Mouse (Mus musculus): ENCODE measurements around the gene Satb2. TPM values are rescaled to one million over a fixed set of nuclear protein-coding genes. Genes with fewer than 3 reads are reported as not detected.

Gene Satb2
- total and polyA plus RNA-seq, 3 experiments = 2.0 to 3.9 (median 2.1) TPM

DNA sequence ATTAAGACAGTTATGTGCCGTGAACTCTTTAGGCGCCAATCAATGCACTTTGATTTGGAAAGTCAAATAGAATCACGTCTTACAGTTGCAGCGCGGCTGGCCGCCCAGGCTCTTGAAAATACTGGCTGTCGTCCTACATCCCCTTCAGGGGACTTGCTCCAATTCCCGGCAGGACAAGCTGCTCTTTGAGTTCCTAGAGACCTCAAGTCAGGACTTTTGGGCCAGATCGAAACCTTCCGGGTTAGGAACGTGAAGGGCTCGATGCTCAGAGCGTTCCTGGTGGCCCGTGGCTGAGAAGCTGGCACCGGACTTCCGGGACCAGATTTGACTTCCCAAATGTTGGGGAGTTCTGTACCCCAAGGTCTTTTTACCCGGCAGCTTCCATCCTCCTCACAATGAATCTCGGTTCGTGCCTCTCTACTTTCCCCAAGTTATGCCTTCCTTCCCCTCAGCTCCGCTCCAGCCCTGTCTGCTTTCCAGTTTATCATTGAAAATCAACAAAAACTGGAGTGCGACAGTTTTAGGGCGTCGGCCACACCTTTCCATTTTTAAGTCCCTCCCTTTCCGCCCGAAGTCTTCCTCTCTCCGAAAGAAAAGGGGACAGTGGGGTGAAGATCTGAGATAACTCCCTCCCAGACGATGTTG, 2.3 kb upstream of the Satb2 start:
- Histone ChIP-seq H3K9me3 (replicated peaks; ENCODE audit: low read length) (no peaks in the 10 kb centered on the region), H3K27ac (ENCODE audit: insufficient read depth, low read depth) (no peak overlapping the region), H3K9ac (ENCODE audit: insufficient read depth, low read depth) (no peak overlapping the region), H3K4me2 (ENCODE audit: insufficient read depth, low read depth, poor library complexity, severe bottlenecking) (no peak overlapping the region), H3K36me3 (replicated peaks in 1 of 2; ENCODE audit: control insufficient read depth in 1 of 2, insufficient read depth in 1 of 2, low read length in 1 of 2) (no peaks in the 10 kb centered on the region), H3K79me2 (replicated peaks; ENCODE audit: control insufficient read depth, extremely low read depth, insufficient read depth, poor library complexity, severe bottlenecking) (no peaks in the 10 kb centered on the region), H3K27me3 (replicated peaks) (no peaks in the 10 kb centered on the region), H3K4me3 (replicated peaks in 1 of 3; ENCODE audit: low read depth in 2 of 3, low read length in 2 of 3, poor library complexity in 1 of 3) (no peak overlapping the region), H3K4me1 (ENCODE audit: control insufficient read depth in 1 of 2, insufficient read depth in 2 of 2) (peaks cover 0 to 4% of the 10 kb centered on the region in 2 experiments; a peak in 1 of 4 replicates)
- dilution Hi-C loops (cut with MboI; ENCODE audit: extremely low pct_ligation_motif_present, extremely low pct_unique_long_range_greater_than_20kb, low sequenced_read_pairs) = no loop called here
- no peak for TF ChIP-seq CTCF (conservative IDR thresholded peaks at IDR 0.05 in 1 of 2, IDR thresholded peaks at IDR 0.05 in 1 of 2; ENCODE audit: low read depth in 2 of 2, low read length in 2 of 2)
- no peak for TF ChIP-seq ELF1 (IDR thresholded peaks at IDR 0.05; ENCODE audit: low read depth, low read length)
- no peak for TF ChIP-seq PAX5 (IDR thresholded peaks at IDR 0.05; ENCODE audit: low read length)
- TF ChIP-seq HCFC1 (IDR thresholded peaks at IDR 0.05; ENCODE audit: low read depth, low read length) = no peak
- no peak for TF ChIP-seq RCOR1 (conservative IDR thresholded peaks at IDR 0.05; ENCODE audit: low read depth, low read length)
- no peak for TF ChIP-seq MAX (IDR thresholded peaks at IDR 0.05; ENCODE audit: low read length)
- TF ChIP-seq ZKSCAN1 (IDR thresholded peaks at IDR 0.05; ENCODE audit: borderline replicate concordance, low read depth, low read length) = no peak
- no peak for TF ChIP-seq EP300 (IDR thresholded peaks at IDR 0.05; ENCODE audit: low read length)
- TF ChIP-seq ZC3H11A (IDR thresholded peaks at IDR 0.05; ENCODE audit: low read depth, low read length) = no peak
- TF ChIP-seq ZMIZ1 (IDR thresholded peaks at IDR 0.05; ENCODE audit: low read depth, low read length) = no peak
- no peak for TF ChIP-seq TCF12 (IDR thresholded peaks at IDR 0.05; ENCODE audit: low read depth, low read length)
- TF ChIP-seq UBTF (IDR thresholded peaks at IDR 0.05; ENCODE audit: low read depth, low read length) = no peak
- no peak for TF ChIP-seq IRF4 (IDR thresholded peaks at IDR 0.05; ENCODE audit: low read depth, low read length)
- TF ChIP-seq MEF2A (IDR thresholded peaks at IDR 0.05; ENCODE audit: borderline replicate concordance, low read depth, low read length) = no peak
- no peak for TF ChIP-seq SIN3A (IDR thresholded peaks at IDR 0.05; ENCODE audit: low read length)
- no peak for TF ChIP-seq JUN (IDR thresholded peaks at IDR 0.05; ENCODE audit: insufficient read depth, low read depth, low read length)
- no peak for TF ChIP-seq MAFK (IDR thresholded peaks at IDR 0.05; ENCODE audit: insufficient replicate concordance, low read length)
- TF ChIP-seq CHD1 (IDR thresholded peaks at IDR 0.05; ENCODE audit: low read depth, low read length) = no peak
- no peak for TF ChIP-seq ETS1 (conservative IDR thresholded peaks at IDR 0.05; ENCODE audit: low read depth, low read length)
- in situ Hi-C loops (cut with MboI; ENCODE audit: low pct_ligation_motif_present, low pct_unique_long_range_greater_than_20kb, low sequenced_read_pairs) = loop anchor here (25.0 kb wide), 2 partner anchors 418 to 1093 kb away; no protein-coding TSS in a partner anchor
- no peak for DNase-seq (ENCODE audit: extremely low read depth)

All from CH12.LX (cell line).